Mouse (Mus musculus) lung, postnatal 4 days (tissue): Measurements from ENCODE around the gene Olfr373.

Experiments
- DNase-seq, 2 experiments: peaks; one replicate each; pipeline ENCODE4 v3.0.0; 2021

The Olfr373 gene

GRCm38 (mm10) chr8:72134756-72135445, 51.9 kb downstream of the Olfr373 start, which contains the start of gene Tpm4:
TSS of gene Tpm4 (plus strand) at chr8:72134975.
- DNase-seq = peak; percentile 87 to 90

- peak; percentile 74 to 78 for DNase-seq
Measured at GRCm38 (mm10) chr8:72135446-72136301, 52.7 kb downstream of the Olfr373 start.

GRCm38 (mm10) chr8:72136302-72136978, 53.5 kb downstream of the Olfr373 start:
- peak; percentile 85 to 88 for DNase-seq

- no peak for DNase-seq
Measured at GRCm38 (mm10) chr8:72137431-72137830, 54.5 kb downstream of the Olfr373 start.

- DNase-seq = no peak
Measured at GRCm38 (mm10) chr8:72138456-72138855, 55.5 kb downstream of the Olfr373 start.

- no peak for DNase-seq
Measured at GRCm38 (mm10) chr8:72143256-72143824, 60.4 kb downstream of the Olfr373 start.

GRCm38 (mm10) chr8:72144345-72144975, 61.5 kb downstream of the Olfr373 start:
- DNase-seq = no peak

GRCm38 (mm10) chr8:72145511-72145910, 62.5 kb downstream of the Olfr373 start:
- no peak for DNase-seq

GRCm38 (mm10) chr8:72146056-72146455, 63.1 kb downstream of the Olfr373 start:
- peak; percentile 47 to 63 for DNase-seq

GRCm38 (mm10) chr8:72146556-72146955, 63.6 kb downstream of the Olfr373 start:
- DNase-seq = no peak

GRCm38 (mm10) chr8:72147266-72147665, 64.3 kb downstream of the Olfr373 start:
- no peak for DNase-seq

- DNase-seq = peak in 1 of 2 experiments; percentile 5
Measured at GRCm38 (mm10) chr8:72149056-72149455, 66.1 kb downstream of the Olfr373 start.

- no peak for DNase-seq
Measured at GRCm38 (mm10) chr8:72151418-72152078, 68.6 kb downstream of the Olfr373 start.
